Mouse (Mus musculus) right cerebral cortex, postnatal 14 days (tissue): ENCODE results near the gene Rnf146.
"Not testable (repeated sequence)": the region's sequence is repeated elsewhere in the genome, so short reads cannot be mapped to it uniquely, and the experiment has no call there.

Experiments used
- DNase-seq: peaks from one replicate; pipeline ENCODE4 v3.0.0; 2022

The Rnf146 gene

DNA sequence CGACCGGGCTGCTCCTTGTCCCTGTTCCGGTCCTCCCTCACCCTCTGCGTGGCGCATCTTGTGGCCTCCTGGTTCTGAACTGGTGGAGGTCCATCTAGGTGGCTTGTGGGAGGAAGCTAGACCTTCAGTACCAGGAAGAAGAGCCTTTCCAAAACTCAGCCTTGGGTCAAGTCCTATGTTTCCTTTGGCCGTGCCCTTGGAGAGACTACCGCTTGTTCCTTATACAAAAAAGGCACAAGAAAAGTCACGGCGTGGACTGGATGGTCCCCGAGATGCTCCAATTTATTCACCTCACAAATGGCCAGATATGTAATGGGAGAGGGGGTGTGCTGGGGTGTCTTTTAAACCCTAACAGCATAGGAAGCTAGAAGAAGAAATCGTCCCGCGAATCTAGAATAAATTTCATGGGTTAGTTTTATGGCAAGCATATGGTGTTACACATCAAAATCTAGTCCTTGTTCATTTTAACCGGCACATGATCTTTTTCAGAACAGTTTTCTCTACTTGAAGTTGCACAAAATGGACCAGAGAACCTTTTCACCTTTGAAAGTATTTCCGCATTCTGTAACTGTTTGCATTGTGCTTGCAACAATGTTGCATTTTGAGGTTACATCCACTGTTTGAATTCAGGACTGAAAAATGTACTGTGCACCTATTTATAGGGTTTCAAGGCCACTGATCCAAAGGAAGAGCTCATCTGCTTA lies at the start of gene Rnf146:
Gene Rnf146, minus strand, starts transcription at position 246 of the 704 bp plus-strand sequence.
- no peak for DNase-seq

DNA sequence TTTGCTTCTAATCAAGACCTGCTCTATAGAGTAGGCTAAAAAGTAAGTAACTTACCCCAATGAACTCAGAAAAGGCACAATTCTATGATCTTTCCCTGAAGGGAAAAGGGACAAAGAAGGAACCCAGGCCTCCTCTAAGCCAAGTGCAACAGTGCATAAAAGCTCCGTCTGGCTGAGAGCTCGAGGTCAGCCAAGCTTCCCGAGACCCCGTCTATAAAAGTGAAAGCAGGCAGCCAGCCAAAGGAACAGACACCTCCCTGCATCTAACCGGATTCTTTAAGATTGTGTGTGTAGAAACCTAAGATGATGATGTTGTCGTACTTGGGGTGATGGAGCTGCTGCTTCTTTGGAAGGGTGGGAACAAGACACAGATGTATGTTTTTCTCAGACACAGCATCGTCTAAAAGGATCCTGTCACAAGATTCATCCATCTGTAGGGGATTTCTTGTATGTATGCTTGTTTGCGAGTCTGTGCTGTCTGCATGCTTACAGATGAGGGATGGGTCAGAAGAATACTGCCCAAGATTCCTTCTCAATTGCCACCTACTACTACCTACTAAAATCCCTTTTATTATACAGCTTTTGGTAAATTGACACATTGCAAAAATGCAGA lies 40.5 kb upstream of the Rnf146 start:
- DNase-seq = no peak

DNA sequence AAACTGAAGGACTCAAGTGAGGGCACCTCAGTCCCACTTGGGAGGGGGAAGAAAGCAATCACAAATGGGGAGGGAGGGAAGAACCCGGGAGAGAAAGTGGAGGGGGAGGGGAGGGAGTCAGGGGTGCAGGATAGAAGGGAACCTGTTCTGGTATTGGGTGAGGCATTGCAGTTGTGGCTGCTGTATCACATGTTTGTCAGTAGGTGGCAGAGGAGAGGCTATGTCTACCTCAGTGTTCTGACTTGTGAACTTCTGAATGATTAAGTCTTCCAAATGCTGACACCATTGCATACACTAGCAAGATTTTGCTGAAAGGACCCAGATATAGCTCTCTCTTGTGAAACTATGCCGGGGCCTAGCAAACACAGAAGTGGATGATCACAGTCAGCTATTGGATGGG lies 32.6 kb upstream of the Rnf146 start:
- DNase-seq = not testable (repeated sequence)

DNA sequence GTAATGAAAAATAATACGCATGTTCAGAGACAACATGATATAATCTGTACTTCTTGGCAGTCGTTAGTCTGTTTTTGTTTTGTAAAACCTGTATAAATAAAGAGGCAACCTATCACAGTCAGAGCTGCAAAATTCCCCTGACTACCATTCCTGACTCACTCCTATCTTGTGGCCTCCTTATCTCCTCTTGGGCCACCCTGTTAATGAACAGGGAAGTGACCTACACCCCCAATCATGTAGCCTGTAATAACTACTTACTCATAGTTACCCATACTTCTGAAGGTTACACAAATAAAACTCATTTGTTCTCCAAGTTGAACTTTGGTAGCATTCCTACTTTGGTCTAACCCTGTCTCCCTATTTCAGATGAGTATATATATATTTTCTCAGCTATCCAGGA lies 19.3 kb upstream of the Rnf146 start:
- DNase-seq = no peak

DNA sequence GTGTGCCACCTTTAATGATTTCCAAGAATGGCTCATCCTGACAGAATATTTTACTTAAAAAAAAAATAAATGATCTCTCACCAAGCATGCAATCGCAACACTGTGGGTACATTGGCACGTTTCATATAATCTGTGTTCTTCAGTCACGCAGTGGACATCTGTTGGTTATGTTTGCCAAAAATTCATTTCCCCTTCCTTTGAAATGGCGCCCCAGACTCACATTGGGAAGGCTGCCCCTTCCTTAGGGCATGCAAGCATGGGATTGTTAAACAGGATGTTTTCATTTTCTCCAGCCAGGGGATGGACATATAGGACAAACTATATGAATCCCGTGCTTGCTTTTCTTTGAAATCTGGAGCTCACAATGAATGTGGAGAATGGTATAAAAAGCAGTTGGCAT lies 11.8 kb upstream of the Rnf146 start:
- DNase-seq = no peak

DNA sequence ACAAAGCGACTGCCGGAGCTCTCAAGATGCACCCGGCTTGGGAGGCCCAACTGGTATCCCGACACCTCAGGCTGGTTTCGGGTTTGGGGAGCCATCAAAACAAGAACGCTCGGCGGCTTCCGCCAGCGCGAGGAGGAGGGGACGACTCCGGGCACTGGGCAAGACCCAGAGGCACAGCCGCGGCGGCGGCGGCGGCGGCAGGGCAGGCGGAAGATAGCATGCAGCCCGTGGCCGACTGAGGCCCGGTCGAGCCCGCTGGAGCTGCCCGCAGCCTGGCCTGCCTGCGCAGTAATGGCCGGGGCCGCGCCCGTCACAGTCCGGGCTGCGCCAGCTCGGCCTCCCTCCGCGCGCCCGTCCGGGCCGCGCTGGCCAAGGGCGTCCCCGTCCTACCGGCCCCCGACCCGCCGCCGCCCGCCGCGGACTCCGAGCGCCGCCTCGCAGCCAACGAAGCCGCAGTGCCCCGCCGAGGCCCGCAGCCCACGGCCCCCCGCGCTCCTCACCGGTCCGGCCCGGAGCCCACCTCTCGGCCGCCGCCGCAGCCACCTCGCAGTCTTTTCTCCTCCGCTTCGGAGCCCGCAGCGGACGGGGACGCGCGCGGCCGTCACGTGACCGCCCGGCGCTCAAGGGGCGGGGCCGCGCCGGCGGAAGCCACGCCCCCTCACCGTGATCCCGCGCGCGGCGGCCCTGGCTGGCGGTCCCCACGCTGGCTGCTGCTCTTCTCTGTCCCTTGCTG lies 612 bp downstream of the Rnf146 start:
- DNase-seq = peak; percentile 87

DNA sequence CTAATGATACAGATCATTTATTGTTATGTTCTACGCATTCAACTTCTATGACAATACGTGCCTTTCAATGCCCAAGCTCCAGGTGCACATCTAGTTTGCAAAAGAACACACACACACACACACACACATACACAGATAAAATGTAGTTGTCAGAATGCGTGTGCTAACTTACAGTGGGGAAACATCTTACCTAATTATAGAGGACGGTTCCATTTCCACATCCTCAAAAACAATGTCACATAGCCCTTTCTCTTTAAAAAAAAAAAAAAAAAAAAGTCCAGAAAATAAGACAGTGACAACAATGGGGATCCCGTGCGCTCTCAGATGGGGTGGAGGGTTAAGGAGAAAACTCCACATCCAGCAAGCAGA lies 1.2 kb downstream of the Rnf146 start:
- no peak for DNase-seq

DNA sequence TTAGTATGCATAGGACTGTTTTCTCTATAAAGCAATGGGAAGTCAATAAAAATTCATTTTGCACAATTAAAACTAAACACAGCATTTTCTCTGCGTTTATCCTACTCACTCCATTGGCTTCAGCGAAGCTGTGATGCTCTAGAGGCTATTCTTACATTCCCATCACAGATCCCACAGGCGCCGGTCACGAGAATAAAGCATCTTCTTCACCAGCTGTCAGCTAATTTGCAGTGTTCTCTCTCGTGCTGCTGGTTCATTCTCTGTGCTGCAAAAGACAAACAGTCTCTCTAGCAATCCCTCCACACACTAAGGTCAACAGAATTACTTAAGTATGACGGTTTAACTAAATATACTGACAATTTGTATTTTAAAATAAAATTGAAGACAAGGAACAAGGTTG lies 8.1 kb downstream of the Rnf146 start:
- peak; percentile 33 for DNase-seq

DNA sequence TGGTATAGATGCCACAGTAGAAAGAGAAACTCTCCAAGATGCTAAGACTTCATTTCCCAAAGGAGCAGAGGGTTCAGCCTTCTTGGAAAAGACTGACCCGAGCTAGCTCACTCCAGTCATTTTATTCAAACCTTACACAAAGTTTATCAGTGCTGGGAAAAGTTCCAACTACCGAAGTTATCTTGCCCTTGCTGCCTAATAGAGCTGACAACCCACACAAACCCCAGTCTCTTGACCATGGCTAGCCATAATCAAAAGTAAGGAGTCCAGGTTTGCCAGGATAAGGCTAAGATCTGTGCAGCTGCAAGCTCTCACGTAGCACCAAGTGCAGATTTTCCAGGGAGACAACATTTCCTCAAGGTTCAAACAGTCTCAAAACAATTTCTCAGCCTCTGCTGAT lies 9.7 kb downstream of the Rnf146 start:
- DNase-seq = no peak

DNA sequence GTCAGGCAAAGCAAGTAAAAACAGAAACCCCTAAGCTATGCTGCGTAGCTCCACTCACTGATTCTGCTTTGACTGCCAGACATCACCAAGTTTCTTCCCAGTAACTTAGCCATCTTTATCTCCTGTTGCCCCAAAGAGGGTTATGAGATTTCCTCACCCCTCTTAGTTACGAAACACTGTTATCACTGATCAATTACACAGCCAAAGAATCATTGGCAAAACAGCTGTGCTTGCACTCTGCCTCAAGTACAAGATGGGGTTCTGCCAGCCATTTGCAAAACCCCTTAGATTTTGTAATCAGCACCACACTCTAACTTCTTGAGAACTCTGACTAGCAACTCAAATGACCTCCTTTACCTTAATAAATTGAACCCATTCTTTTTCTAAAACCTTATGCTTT lies 10.8 kb downstream of the Rnf146 start:
- no peak for DNase-seq

DNA sequence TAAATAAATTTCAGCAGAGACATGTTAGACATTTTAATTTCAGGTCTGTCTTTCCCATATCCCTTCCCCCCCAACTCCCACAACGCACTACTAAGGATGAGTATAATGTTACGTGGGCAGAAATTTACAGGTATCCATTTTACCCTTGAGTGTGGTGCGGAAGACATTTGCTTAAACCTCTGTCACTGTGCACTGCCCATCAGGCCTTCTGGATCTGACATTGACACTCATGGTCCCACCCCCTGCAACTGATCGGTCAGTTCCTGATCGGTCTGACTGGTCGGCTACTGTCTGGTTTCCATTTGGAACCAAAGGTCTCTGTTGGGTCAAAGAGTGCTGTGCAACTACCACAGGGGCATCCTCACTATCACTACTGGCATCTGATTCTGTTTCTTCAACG lies 15.6 kb downstream of the Rnf146 start:
- no peak for DNase-seq

DNA sequence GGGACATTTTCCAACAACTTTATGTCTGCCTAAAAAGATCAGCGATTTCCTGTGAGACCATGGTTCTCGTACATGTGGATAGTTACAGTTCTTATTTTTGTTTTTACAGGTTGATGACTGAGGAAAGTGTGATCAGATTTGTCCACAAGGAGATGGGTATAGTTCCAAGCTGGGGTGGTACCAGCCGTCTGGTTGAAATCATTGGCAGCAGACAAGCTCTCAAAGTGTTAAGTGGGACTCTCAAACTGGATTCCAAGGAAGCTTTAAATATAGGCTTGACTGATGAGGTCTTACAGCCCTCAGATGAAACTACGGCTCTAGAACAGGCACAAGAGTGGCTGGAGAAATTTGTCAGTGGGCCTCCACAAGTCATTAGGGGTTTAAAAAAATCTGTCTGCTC lies 18.0 kb downstream of the Rnf146 start:
- peak; percentile 19 for DNase-seq

DNA sequence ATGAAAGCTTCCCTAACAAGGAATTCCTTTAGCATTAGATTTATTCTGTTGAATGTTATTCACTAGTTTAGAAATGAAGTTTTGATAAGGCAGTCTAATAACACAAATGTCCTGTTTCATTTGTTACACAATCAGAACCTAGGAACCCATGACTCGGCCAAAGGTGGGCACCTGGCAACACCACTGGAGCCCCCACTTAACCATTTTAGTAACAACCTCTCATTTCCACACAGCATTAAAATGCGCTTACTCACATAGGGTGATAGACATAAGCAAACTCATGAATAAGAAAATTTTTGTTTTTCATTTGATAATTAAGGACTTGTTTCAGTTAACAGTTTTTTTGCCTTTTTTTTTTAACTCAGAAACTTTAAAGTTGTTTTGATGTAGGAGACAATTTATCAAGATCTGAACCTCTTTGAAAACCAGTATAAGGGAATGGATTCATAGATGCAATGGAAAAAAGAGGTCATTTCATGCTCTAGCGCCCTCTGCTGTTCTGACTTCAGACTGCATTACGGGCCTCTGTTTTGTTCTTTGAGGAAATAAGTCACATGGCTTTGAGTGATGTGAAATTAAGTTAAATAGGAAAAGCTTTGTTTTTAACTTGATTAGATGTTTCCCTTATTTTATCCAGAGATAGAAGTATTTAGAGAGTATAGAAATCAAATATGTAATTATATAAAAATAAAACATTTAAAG lies 23.7 kb downstream of the Rnf146 start:
- DNase-seq = peak; percentile 56

DNA sequence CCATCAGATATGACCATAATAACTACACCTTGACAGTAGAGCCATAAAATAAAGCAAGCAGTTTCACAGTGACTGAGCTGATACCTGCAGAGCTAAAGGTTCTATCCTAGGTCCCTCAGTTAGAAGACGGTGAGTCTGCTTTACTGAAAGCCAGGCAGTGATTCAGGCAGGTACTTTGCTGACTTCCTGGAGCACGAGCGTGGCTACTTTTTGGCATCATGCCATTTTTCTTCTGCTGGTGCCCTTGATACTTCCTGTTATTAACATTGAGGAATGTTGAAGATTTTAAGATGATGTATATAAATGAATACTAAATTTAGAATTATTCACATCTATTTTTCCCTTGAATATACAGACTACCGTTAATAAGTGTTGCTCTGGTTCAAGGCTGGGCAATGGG lies 28.4 kb downstream of the Rnf146 start:
- DNase-seq = no peak

DNA sequence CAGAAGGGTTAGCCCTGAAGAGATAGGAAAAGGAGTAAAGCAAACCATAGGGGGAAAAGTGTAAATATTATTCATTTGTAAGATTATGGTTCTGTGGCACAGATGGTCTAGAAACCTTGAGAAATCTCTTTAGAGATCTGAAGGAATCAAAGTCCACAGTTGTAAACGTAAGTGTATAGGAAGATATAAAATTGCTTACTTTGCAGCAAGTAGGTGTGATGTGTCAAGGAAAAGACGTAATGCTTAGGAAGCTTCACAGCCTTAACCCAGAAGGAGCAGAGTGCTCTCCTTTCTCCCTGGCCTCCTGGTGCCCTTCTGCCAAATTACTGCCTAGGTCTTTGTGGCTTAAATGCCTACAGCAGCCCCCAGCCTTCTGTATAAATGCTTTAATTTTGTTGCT lies 37.4 kb downstream of the Rnf146 start:
- DNase-seq = no peak

DNA sequence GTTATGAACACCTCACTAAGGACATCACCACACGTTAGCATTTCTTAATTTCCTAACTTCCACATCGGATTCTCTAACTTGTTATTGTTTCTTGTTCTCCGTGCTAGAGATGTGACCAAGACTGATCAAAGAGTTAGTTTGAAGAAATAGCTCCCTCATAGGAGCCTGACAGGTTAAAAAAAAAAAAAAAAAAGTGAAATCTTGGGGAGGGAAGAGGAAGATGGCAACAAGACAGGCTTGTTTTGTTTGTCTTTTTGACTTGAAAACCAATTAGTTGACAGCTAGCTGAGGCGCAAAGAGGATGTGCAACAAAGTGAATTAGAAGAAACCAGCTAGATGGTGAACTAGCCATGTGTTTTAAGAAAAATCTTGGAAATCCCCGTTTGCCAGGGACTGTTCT lies 48.3 kb downstream of the Rnf146 start:
- DNase-seq = no peak

DNA sequence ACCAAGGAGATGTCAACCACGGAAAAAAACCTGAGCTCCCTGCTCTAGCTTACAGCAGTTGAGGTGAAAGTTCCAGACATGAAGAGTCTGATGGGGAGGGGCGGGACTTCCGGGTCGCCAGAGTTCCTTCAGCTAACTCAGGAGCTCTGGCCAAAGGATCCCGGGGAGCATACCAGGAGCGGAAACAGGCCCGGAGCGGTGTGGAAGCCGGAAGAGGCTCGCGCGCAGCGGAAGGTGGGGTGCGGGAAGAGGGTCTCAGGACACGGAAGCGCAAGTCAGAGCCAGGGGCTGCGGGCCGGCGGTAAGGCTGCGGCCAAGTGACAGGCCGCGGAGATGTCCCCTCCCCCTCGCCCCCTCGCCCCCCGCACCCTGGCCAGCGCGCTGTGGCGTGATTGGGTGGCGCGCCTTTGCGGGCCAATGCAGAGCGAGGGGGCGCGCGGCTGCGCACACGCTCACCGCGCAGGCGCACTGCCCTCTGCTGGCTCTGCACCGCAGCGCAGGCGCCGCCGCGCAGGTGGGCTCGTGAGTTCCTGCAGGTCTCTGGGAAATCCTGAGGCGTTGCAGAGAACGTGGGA lies 49.1 kb downstream of the Rnf146 start, which contains the start of gene Echdc1:
Gene Echdc1, plus strand, starts transcription at position 103 of the 575 bp plus-strand sequence.
- DNase-seq = peak; percentile 84

DNA sequence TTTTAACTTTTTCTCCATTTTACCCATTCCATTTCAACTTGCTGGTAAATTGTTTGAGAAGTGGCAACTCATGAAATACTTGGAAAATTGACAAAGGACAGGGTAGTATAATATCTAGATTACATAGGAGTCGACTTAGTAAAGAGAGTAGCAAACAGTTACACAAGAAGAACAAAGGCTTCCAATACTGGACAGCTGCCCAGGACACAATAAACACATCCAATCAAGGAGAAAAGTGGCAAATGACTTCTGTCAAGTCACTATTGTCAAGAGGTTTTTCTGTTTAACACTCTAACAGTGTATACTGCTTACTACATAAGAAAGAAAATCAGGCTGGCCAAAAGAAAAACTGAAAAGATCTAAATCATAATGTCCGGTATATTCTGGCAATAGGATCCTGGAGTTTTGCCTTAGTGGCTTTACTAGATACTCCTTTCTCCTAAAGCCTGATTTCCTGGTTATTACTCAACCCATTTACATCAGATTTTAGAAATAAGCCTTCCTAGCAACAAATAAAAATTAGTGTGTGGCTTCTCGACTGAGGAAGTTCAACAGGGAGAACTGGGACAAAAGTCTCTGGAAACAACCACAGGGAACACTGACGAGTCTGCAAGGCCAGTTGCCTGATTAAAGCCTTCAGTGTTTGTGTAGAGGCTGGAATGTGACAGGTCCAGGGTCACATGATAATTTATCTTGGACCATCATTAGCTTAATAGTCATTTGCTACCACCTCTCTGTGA lies 50.6 kb downstream of the Rnf146 start:
- no peak for DNase-seq

DNA sequence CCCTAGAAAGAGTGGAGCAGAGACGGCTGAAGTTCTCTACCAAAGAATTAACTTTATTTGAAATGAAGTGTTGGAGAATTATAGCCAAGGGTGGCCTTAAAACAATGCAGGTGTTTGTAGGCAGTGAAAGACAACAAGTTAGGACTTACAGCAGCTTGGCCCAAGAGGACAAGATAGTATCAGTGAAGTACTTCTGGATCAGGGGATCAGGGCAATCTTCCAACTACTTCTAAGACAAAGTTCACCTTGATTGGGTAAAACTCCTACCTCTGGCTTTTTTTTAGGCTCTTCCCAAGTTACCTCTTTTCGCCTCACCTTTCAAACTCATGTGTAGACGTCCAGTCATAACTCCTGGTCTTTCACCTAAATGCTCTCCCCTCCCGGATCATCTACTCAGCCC lies 60.0 kb downstream of the Rnf146 start:
- DNase-seq = no peak
